Mouse (Mus musculus) embryonic facial prominence, embryonic 14.5 days (tissue): Measurements from ENCODE around the gene Sf1. TPM values are rescaled to one million over a fixed set of nuclear protein-coding genes. Genes with fewer than 3 reads are reported as not detected.

Experiments
- ATAC-seq: fragments of 200-750 bp; cut with Nextera tagmentation; 2 replicates; pipeline ENCODE4 v1.8.0; 2017; ENCODE audit warnings: low read depth, moderate number of reproducible peaks, moderate TSS enrichment
- DNase-seq: peaks from one replicate; pipeline ENCODE4 v3.0.0-alpha.2; 2015; ENCODE audit warnings: low spot score
- H3K27ac ChIP-seq: fragments of 300-500 bp; sonication (generic); replicated peaks from 2 replicates; pipeline ENCODE4 v1.5.1; 2014; ENCODE audit warnings: low read depth, mild to moderate bottlenecking, low read length, moderate library complexity
- H3K27me3 ChIP-seq: fragments of 300-500 bp; sonication (generic); replicated peaks from 2 replicates; pipeline ENCODE4 v1.6.1; 2014; ENCODE audit warnings: low read length; ENCODE audit not compliant: control insufficient read depth, insufficient read depth
- H3K36me3 ChIP-seq: fragments of 300-500 bp; sonication (generic); 2 replicates; pipeline ENCODE4 v1.6.1; 2014; ENCODE audit warnings: low read length, mixed read lengths; ENCODE audit not compliant: control insufficient read depth, insufficient read depth
- H3K4me1 ChIP-seq: fragments of 300-500 bp; sonication (generic); 2 replicates; pipeline ENCODE4 v1.6.1; 2014; ENCODE audit warnings: antibody characterized with exemption, low read length; ENCODE audit not compliant: control insufficient read depth, insufficient read depth
- H3K4me2 ChIP-seq: fragments of 300-500 bp; sonication (generic); 2 replicates; pipeline ENCODE4 v1.6.1; 2014; ENCODE audit warnings: low read depth, mild to moderate bottlenecking, low read length, moderate library complexity, mixed read lengths
- H3K4me3 ChIP-seq: fragments of 300-500 bp; sonication (generic); 2 replicates; pipeline ENCODE4 v1.5.1; 2014; ENCODE audit warnings: low read depth, mild to moderate bottlenecking, low read length
- H3K9ac ChIP-seq: fragments of 300-500 bp; sonication (generic); 2 replicates; pipeline ENCODE4 v1.6.1; 2014; ENCODE audit warnings: low read depth, mild to moderate bottlenecking, low read length, moderate library complexity, mixed read lengths
- H3K9me3 ChIP-seq: fragments of 300-500 bp; sonication (generic); 2 replicates; pipeline ENCODE4 v1.6.1; 2016; ENCODE audit warnings: low read length; ENCODE audit not compliant: control insufficient read depth
- WGBS: fragments of 180-500 bp; shearing (Covaris S2); extraction: QIAGEN DNeasy Blood & Tissue Kit; methylation state at CpG from one replicate; pipeline ENCODE4 v1.1.7; 2014; 5-methylcytosine and 5-hydroxymethylcytosine counted together
- polyA plus RNA-seq: library from polyadenylated mRNA; unstranded; fragments of >200 nt; fragmentation: Nextera tagmentation; extraction: Ambion mirVana; gene quantifications from 2 replicates; pipeline ENCODE4 v1.2.1, GENCODE M21; 2014

The Sf1 gene
- polyA plus RNA-seq, 1 experiment from 2014 or later, result 135 TPM

DNA sequence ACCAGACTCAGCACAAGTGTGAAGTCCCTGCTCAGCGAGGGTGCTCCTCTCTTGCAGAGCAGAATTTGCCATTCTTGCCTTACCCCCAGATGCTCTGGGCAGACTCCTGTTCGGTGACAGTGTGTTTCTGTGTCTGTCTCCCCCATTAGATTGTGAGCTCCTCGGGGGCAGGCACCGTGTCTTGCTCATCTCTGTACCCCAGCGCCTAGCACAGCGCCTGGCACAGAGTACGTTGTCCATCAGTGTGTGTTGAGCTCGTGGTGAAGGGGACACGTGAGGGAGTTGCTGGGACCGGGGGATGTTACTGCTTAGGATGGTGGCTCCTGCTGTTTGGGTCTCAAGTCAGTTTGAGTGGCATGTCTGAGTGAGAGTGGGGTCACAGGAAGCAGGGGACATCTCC lies 40.4 kb downstream of the Sf1 start:
- no peaks in the 10 kb centered on the region for H3K9me3 ChIP-seq
- DNase-seq (no peak), ATAC-seq (no peak)
- peaks cover 27% of the 10 kb centered on the region for H3K4me1 ChIP-seq
- H3K4me3 ChIP-seq, result no peak overlapping the region
- peaks cover 37% of the 10 kb centered on the region for H3K27me3 ChIP-seq
- no peak overlapping the region; the same call in 1 of the 2 replicates for H3K9ac ChIP-seq
- no peak overlapping the region for H3K4me2 ChIP-seq
- H3K27ac ChIP-seq, result no peak overlapping the region
- H3K36me3 ChIP-seq, result no peaks in the 10 kb centered on the region
- 71% methylated on average over 10 of the region's 10 CpGs for WGBS

- H3K9ac ChIP-seq, result no peak overlapping the region
- peaks cover 23% of the 10 kb centered on the region for H3K27me3 ChIP-seq
- ATAC-seq, result no peak
- H3K4me2 ChIP-seq, result no peak overlapping the region
- WGBS, result 69% methylated on average over 10 of the region's 10 CpGs
- H3K27ac ChIP-seq, result no peak overlapping the region
- no peaks in the 10 kb centered on the region for H3K9me3 ChIP-seq
- no peak for DNase-seq
- no peaks in the 10 kb centered on the region for H3K36me3 ChIP-seq
- H3K4me3 ChIP-seq, result no peak overlapping the region
- H3K4me1 ChIP-seq, result peaks cover 16% of the 10 kb centered on the region
These were observed 41.9 kb downstream of the Sf1 start for GRCm38 (mm10) chr19:6405433-6405832.

DNA sequence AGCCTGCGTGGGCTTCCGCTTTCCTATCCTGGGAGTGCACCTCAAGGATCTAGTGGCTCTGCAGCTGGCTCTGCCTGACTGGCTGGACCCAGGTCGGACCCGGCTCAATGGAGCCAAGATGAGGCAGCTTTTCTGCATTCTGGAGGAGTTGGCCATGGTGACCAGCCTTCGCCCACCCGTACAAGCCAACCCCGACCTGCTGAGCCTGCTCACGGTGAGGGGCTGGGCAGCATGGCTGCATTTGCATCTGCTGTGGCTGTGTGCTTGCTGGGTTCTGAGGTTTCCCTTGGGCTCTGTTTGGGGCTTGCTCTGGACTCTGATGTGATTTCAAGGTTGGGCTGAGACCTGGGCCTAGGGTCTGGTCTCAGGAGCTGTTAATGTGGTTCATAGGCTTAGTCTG lies 43.6 kb downstream of the Sf1 start:
- H3K36me3 ChIP-seq, result no peaks in the 10 kb centered on the region
- ATAC-seq, result no peak
- H3K4me2 ChIP-seq, result no peak overlapping the region
- no peak overlapping the region for H3K9ac ChIP-seq
- H3K4me1 ChIP-seq, result 0 out of 2 replicates have a peak, but pooled peaks cover under 1% of the 10 kb centered on the region
- no peaks in the 10 kb centered on the region for H3K9me3 ChIP-seq
- DNase-seq, result no peak
- 80% methylated on average over 8 of the region's 8 CpGs for WGBS
- H3K4me3 ChIP-seq, result no peak overlapping the region
- no peak overlapping the region for H3K27ac ChIP-seq
- H3K27me3 ChIP-seq, result peaks cover 6% of the 10 kb centered on the region

- Histone ChIP-seq H3K36me3 (no peaks in the 10 kb centered on the region), H3K9ac (no peak overlapping the region)
These were observed 44.5 kb downstream of the Sf1 start for GRCm38 (mm10) chr19:6407816-6408510.

DNA sequence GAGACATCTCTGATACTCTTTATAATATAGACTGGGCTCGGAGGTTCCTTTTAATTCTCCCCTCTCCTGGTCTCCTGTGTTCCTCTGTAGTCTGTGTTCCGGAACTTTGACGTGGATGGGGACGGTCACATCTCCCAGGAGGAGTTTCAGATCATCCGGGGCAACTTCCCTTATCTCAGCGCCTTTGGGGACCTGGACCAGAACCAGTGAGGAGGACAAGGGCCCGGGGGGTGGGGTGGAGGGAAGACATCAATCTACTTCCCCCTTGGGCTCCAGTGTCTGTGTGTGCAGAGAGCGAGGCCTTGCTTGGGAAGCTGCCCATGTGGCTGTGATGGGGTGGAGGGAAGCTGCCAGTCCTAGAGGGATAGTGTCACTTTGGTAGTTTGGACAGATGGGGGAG lies 45.3 kb downstream of the Sf1 start:
- Histone ChIP-seq H3K36me3 (no peaks in the 10 kb centered on the region), H3K27ac (no peak overlapping the region), H3K27me3 (0 out of 2 replicates have a peak, but pooled peaks cover 4% of the 10 kb centered on the region), H3K9me3 (no peaks in the 10 kb centered on the region), H3K4me2 (no peak overlapping the region), H3K9ac (no peak overlapping the region), H3K4me3 (no peak overlapping the region), H3K4me1 (no peaks in the 10 kb centered on the region; the same call in 1 of the 2 replicates)
- 73% methylated on average over 8 of the region's 8 CpGs for WGBS
- ATAC-seq (no peak), DNase-seq (no peak)

More at GRCm38 (mm10) chr19:6407816-6408510, 44.5 kb downstream of the Sf1 start:
- ATAC-seq (no peak), DNase-seq (no peak)
- H3K4me1 ChIP-seq, result no peaks in the 10 kb centered on the region; the same call in 1 of the 2 replicates
- no peak overlapping the region for H3K4me3 ChIP-seq
- H3K27ac ChIP-seq, result no peak overlapping the region
- no peaks in the 10 kb centered on the region for H3K9me3 ChIP-seq
- 46% methylated on average over 16 of the region's 16 CpGs for WGBS
- no peak overlapping the region for H3K4me2 ChIP-seq
- H3K27me3 ChIP-seq, result 0 out of 2 replicates have a peak, but pooled peaks cover 1% of the 10 kb centered on the region

GRCm38 (mm10) chr19:6409176-6409575 lies 45.7 kb downstream of the Sf1 start:
- Histone ChIP-seq H3K4me2 (no peak overlapping the region), H3K36me3 (no peaks in the 10 kb centered on the region), H3K9me3 (no peaks in the 10 kb centered on the region), H3K9ac (no peak overlapping the region), H3K4me3 (no peak overlapping the region), H3K27ac (no peak overlapping the region), H3K4me1 (no peaks in the 10 kb centered on the region; the same call in 1 of the 2 replicates), H3K27me3 (0 out of 2 replicates have a peak, but pooled peaks cover 4% of the 10 kb centered on the region)
- DNase-seq (no peak), ATAC-seq (no peak)
- 68% methylated on average over 5 of the region's 5 CpGs for WGBS

DNA sequence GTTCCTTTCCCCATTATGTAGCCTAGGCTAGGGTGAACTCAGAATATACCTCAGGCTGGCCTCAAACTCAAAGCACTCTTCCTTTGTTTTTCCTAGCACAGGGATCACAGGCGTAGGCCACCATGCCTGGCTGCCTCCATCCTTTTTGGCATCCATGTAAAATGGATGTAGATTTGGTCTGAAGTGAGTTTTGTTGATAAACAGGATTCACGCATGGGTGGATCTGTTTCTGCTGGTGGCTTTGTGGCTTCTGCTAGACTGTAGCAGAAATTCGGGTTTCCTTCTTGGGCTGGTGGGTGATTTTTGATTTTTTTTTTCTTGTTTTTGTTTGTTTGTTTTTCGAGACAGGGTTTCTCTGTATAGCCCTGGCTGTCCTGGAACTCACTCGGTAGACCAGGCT lies 46.4 kb downstream of the Sf1 start:
- Histone ChIP-seq H3K4me3 (no peak overlapping the region), H3K9ac (no peak overlapping the region), H3K4me2 (no peak overlapping the region), H3K27ac (no peak overlapping the region), H3K4me1 (no peaks in the 10 kb centered on the region; the same call in 1 of the 2 replicates), H3K9me3 (no peaks in the 10 kb centered on the region), H3K27me3 (0 out of 2 replicates have a peak, but pooled peaks cover 4% of the 10 kb centered on the region), H3K36me3 (no peaks in the 10 kb centered on the region)
- DNase-seq (no peak), ATAC-seq (no peak)
- 87% methylated on average over 5 of the region's 5 CpGs for WGBS

GRCm38 (mm10) chr19:6412798-6413197 lies 49.3 kb downstream of the Sf1 start:
- H3K9me3 ChIP-seq, result no peaks in the 10 kb centered on the region
- H3K27ac ChIP-seq, result no peak overlapping the region
- no peak overlapping the region for H3K4me3 ChIP-seq
- no peaks in the 10 kb centered on the region; the same call in 1 of the 2 replicates for H3K4me1 ChIP-seq
- DNase-seq, result no peak
- no peak for ATAC-seq
- no peaks in the 10 kb centered on the region for H3K36me3 ChIP-seq
- 0 out of 2 replicates have a peak, but pooled peaks cover 6% of the 10 kb centered on the region for H3K27me3 ChIP-seq
- WGBS, result 62% methylated on average over 14 of the region's 14 CpGs
- no peak overlapping the region for H3K9ac ChIP-seq
- H3K4me2 ChIP-seq, result no peak overlapping the region

DNA sequence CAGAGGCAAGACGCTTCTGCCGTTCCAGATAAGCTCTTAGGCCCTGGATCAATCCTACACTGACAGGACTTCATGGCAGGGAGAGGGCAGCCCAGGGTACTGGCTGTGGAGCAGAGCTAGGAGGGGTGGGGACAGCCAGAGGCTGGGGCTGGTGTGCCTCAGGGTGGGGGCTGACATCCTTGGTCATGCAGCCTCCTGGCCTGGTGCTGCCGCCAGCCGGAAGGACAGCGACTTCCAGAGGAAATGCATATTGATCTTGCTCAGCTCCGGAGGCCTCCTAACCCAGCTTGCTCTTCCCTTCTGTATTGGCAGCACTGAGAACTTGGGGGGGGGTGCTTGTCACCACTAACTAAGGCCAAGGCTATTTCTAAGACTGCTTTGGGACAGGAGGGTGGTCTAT lies 52.0 kb downstream of the Sf1 start:
- no peak overlapping the region for H3K4me3 ChIP-seq
- DNase-seq, result no peak
- peaks cover 4% of the 10 kb centered on the region; the same call in 1 of the 2 replicates for H3K4me1 ChIP-seq
- no peaks in the 10 kb centered on the region for H3K9me3 ChIP-seq
- H3K36me3 ChIP-seq, result no peaks in the 10 kb centered on the region
- H3K27me3 ChIP-seq, result peaks cover 31% of the 10 kb centered on the region
- 48% methylated on average over 6 of the region's 6 CpGs for WGBS
- no peak for ATAC-seq
- H3K4me2 ChIP-seq, result no peak overlapping the region
- no peak overlapping the region for H3K9ac ChIP-seq
- H3K27ac ChIP-seq, result no peak overlapping the region
